Mouse (Mus musculus): ENCODE measurements at regions not wholly inside any gene's neighbourhood (a gene's known extent, or its start where the extent isn't known, plus 50 kb on each side); places are given as distances from the start of the nearest gene placed in this dataset.

GRCm38 (mm10) chr1:69470614-69471250 is 216.3 kb downstream of the Ikzf2 start:
- no peak for DNase-seq

DNA sequence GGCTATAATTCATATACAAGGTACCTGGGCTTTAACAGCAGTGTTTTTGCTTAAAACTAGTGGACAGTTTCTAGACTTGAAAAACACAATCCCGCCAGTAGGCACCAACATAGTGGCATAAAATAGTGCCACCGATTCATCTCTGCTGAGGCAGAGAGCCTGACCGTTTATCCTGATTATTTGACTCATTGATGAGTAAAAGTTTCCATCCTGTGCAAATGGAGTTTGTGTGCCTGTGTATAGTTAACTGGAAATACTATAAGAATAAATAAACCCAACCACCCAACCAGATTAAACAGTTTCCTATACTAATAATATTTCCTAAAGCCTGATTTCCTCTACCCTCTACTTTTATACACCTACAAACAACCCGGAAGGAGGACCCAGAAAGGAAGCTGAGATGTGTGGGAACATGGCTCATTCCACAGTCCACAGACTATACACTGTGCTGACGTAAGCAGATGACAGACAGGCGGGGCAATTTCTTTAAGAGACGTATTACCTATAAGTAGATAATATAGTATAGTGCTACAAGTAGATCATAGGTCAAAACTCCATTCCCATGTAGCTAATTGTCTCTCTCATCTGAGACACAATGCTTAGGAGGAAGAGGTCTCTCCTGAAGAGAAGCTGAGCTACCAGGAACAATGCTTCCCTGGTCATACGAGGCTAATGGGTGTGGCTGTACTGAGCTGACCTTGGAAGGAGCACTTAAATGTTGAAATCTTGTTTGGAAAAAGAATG is 217.7 kb downstream of the Ikzf2 start:
- no peak for DNase-seq

- peak; percentile 26 to 27 for DNase-seq
Observed at GRCm38 (mm10) chr1:69466534-69467275, 220.3 kb downstream of the Ikzf2 start.

DNA sequence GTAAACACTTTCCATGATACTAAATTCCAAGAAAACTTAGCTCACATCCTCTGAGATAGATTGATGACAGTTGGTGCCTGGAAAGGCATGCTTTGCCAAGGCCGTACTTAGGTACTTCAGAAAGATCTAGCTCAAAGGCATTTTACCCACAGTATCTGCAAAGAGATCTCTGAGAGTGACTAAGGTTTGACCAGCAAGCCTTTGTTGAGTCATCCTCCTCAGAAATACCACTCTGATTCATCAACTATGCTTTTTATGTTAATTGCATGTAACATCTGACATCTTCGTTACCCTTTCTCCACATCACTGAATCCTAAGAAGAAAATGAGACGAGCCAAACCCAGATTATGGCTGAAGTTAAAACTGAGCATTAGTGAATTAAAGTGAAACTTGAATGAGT is 225.9 kb downstream of the Ikzf2 start:
- DNase-seq, result no peak

- no peak for DNase-seq
Observed at GRCm38 (mm10) chr1:69459899-69460298, 227.1 kb downstream of the Ikzf2 start.

DNA sequence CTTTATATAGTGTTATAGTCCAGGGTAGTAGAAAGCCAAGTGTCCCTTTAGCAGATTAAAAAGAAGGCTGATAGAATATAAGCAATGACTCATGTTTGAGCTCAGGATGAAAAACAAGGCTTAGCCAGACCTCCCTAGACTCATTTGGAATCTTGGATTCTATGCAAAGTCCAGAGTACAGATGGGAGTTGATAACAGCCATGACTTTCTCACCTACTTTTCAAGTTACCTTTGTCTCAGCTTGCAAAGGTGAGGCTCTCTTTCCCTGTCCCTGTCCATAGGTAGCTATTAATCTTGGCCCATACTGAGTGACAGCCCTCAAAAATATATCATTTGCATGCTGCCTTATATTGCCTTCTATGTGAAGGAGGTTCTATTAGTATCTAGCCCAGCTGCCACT is 229.6 kb downstream of the Ikzf2 start:
- DNase-seq, result no peak

- DNase-seq, result no peak
Observed at GRCm38 (mm10) chr1:69453991-69454390, 233.1 kb downstream of the Ikzf2 start.

DNA sequence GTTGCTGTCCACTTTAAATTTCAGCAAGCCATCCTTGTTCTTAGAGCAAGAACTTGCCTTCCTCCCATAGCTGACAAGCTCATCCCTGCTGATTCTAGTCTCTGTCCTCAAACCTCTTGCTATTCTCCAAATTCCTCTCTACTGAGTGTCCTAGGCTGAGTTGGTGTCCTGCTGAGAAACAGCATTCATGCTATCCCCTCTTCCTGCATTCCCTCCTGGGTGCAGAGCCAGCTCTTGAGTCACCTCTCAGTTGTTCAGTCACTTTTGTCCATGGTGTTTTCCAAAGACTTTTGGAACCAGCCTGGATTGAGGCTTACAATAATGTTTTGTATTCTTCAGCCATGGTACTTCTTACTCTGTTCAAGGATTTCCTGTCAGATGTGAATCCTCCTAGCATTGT is 234.1 kb downstream of the Ikzf2 start:
- no peak for DNase-seq

- DNase-seq, result no peak
Observed at GRCm38 (mm10) chr1:69450455-69450854, 236.6 kb downstream of the Ikzf2 start.

DNA sequence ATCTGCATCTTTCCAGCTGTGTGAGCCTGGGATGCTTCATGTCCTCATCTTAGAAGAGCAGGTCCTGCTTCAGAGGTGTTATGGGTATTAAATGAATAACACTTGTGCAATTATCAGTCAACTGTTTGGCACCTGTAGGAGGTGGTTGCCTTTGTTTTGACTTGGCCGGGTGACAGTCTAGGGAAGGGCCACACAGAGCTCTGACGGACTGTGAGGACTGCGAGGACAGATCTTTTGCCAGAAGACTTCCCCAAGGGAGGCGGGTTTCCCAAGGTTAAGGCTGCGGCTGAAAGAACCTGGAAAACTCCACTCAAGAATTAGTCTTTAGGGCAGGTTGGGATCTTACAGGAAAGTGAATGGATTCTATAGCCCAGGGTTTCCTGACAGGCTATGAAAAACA is 239.8 kb downstream of the Ikzf2 start:
- no peak for DNase-seq

DNA sequence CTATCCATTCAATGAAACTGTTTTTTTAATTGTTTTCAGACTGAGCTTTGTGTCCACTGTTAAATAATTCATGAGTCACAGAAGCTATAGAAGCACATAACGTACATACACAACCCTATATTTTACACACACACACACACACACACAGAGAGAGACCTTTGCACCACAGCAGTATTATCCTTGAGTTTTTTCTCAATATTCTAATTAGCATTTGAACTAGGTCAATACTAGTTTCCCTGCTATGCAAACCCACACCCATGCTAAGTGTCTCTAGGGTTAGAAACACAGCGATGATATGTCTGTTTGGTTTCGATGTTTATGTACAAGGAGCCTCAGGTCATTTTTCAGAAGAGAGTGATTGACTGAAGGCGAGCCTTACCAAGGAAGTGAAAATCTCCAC is 242.3 kb downstream of the Ikzf2 start:
- no peak for DNase-seq

- no peak for DNase-seq
Observed at GRCm38 (mm10) chr1:69443466-69443865, 243.6 kb downstream of the Ikzf2 start.

- DNase-seq, result no peak
Observed at GRCm38 (mm10) chr1:69440564-69441334, 246.3 kb downstream of the Ikzf2 start.

DNA sequence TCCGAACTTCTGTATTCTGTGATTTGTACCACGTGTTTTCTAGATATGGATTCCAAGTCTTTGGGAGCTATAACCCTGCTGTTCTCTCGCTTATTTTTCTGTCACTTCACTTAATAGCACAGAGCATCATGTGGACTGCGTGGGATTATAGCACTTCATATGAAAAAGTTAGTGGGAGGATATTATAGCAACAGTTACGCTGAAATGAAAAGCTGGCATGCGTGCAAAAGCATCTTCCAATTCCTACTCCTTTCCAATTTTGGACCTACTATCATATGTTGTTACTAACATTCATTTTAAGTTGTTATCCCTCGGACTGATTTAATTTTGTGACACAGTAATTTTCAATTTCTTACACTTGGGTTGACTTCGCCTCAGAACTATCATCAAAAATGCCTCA is 250.0 kb downstream of the Ikzf2 start:
- DNase-seq, result no peak

DNA sequence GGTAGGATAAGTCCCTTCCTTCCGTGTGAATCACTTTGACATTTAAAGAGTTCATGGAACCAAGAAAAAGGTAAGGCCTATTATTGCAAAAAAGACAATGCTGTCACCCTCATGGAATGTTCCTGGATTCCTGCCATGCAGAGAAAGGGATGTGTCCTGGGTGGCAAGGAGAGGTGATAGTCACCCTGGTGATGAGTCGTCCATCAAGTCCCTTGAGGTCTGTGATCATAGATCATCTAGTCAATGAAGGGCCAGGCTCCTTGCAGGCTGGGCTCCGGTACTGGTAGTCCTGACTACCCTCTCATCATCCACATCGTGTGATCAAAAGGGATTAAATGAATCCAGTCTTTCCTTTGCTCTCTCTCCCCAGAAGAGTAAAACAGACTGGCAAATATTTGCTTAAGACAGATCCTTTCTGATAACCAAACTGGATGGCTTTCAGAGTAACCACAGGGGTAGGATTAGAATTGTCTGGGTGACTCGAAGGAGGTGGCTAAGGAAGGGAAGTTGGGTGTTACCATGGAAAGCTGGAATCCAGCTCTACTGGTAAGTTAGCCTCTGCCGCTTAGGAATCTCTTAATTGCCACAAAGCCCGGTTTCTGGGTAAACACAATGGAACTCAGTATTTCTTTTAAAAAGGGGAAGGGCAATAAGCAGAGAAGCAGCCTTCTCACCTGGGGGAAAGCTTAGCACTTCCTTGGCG is 253.2 kb downstream of the Ikzf2 start:
- DNase-seq, result no peak

GRCm38 (mm10) chr1:69430683-69431407 is 256.2 kb downstream of the Ikzf2 start:
- DNase-seq, result no peak

DNA sequence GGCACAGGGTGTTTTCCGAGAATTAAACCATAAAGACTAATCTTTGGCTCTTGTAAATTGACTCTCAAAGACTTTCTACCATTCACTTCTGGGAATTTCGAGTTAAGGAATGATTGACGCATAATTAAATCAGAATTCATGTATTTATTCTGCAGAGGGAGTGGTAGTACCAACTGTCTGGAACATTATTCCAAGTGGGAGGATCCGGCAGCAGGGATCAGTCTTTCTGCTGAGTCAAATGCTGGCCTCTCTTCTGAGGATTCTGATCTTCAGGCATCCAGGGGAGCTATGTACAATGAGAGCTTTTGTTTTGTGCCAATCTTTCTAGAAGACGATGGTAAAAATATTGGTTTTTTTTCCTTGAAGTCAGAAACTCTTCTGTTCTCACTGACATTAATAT is 257.4 kb downstream of the Ikzf2 start:
- DNase-seq, result no peak

- no peak for DNase-seq
Observed at GRCm38 (mm10) chr1:69397676-69398075, 289.4 kb downstream of the Ikzf2 start.

- DNase-seq, result no peak
Observed at GRCm38 (mm10) chr1:69382374-69382773, 274.5 kb upstream of the Erbb4 start.

- DNase-seq, result no peak
Observed at GRCm38 (mm10) chr1:69379741-69380140, 271.9 kb upstream of the Erbb4 start.

GRCm38 (mm10) chr1:69376923-69377706 is 269.3 kb upstream of the Erbb4 start:
- no peak for DNase-seq
